Mouse (Mus musculus): ENCODE results near the gene Smarca2. TPM values are rescaled to one million over a fixed set of nuclear protein-coding genes. Genes with fewer than 3 reads are reported as not detected.

The Smarca2 gene
- 100 to 1,000 TPM; 243 to 296 TPM for total RNA-seq (2021)

DNA sequence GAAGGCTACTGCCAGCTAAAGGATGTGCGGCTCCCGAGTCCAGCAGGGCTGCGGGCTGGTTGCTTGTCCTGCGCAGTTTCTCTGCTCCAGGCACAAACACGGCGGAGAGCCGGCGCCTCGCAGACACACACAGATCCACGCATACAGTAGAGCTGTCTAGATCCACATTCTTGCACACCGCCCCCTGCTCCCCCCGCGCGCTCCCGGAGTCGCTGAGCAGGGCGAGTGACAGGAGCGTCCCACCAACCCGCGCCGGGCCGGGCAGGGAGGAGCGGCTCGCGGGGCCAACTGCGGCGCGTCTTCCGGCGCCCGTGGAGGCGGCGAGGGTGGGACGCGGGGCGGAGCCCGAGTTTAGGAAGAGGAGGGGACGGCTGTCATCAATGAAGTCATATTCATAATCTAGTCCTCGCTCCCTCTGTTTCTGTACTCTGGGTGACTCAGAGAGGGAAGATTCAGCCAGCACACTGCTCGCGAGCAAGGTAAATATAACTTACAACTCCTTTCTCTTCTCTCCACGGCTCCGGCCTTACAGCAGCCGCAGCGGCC lies at the start of gene Smarca2:
TSS of gene Smarca2 (plus strand) at position 296 of the 546 bp plus-strand sequence.
- DNase-seq (ENCODE audit: low spot score in 2 of 2): peak; percentile 97 to 99
- intact Hi-C loops (cut with DNase I): loop anchor here (5.0 to 10.0 kb wide), 6 partner anchors 42 to 343 kb away; no protein-coding TSS in a partner anchor

DNA sequence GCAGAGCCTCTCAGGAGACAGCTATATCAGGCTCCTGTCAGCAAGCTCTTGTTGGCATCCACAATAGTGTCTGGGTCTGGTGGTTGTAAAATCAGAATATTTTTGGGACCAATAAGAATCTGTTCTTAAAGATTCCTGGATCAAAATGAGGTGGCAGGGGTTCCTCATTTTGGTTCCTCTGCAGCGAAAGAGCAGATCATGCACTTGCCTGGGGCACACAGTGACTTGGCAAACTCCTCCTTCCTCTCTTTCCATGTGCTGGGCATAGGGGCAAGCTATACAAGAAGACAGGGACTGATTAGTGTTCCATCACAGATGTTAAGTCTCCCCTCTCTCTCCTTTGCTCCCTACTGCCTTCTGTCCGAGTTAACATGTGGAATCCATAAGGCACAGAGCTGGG lies 40.0 kb upstream of the Smarca2 start:
- DNase-seq (ENCODE audit: low spot score in 2 of 2): no peak
- intact Hi-C loops (cut with DNase I): no loop called here

DNA sequence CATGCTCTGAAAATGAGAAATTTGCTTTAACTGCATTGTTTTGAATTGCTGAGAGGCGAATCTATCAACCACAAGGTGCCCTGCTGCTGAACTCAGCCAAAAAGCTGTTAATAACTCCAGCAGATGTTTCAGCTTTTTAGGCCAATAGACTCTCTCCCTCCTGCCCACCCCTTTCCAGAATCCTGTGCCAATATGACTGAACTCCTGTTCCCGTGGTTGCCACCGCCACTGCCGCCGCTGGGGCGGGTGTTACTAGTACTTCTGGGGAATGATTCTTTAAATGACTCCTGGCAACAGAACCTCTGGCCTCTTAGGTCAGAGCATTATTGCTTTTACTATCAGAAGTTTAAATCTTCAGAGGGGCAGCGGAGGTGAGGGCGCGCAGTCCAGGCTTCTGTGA lies 38.7 kb upstream of the Smarca2 start:
- intact Hi-C loops (cut with DNase I): no loop called here

DNA sequence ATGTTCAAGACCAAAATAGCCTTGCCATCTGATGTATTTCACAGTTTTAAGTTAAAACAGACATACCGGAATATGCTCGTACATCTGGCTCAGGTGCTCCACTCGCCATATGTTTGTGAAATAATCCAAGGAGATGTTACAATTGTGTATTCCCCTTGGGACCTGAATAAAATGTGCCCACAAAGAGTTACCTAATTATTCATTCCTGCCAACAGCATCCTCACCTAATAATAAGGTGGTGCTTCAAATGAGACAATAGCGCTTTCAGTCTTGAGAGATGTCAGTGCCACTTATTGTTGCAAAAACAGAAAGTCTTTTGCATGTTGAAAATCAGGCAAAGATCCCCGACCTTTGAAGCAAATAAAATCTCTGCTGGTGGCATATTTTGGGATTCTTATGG lies 36.6 kb upstream of the Smarca2 start:
- DNase-seq (ENCODE audit: low spot score in 2 of 2): no peak
- intact Hi-C loops (cut with DNase I): no loop called here

More for the DNA sequence above, 38.7 kb upstream of the Smarca2 start:
- DNase-seq (ENCODE audit: low spot score in 2 of 2): no peak

DNA sequence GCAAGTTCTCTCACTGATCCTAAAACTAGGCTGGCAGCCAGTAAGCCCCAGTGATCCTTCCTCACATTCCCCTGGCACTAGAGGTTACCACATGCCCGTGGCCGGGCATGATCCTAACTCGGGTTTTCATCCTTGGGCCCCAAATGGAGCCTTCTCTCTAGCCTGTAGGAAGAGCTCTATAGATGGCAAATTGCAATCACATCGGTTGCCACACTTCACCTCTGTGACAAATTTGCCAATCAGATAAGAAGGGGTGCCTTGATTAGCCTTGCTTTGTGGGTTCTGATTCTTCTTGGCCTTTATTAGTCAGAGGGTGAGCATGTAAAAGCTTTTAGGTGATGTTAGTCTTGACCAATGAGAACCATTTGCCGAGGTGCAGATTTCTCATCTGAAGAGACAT lies 35.9 kb upstream of the Smarca2 start:
- no peak for DNase-seq (ENCODE audit: low spot score in 2 of 2)
- intact Hi-C loops (cut with DNase I): no loop called here

DNA sequence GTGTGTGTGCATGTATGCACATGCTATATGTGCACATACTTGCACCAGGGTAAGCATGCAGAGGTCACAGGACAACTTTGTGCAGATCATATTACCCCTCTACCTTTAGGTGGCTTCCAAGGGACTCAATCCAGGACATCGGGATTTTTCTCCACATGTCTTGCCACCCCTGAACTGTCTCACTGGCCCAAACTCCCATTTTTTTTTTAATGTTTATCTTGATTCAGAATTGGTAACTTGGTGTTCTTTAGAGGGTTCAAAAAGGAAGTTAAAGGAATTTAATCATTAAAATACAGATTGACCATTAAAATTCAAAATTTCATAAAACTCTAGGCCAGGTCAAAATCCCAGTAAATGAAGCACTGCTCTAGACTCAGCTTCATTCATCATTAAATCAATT lies 35.4 kb upstream of the Smarca2 start:
- intact Hi-C loops (cut with DNase I): no loop called here
- no peak for DNase-seq (ENCODE audit: low spot score in 2 of 2)

DNA sequence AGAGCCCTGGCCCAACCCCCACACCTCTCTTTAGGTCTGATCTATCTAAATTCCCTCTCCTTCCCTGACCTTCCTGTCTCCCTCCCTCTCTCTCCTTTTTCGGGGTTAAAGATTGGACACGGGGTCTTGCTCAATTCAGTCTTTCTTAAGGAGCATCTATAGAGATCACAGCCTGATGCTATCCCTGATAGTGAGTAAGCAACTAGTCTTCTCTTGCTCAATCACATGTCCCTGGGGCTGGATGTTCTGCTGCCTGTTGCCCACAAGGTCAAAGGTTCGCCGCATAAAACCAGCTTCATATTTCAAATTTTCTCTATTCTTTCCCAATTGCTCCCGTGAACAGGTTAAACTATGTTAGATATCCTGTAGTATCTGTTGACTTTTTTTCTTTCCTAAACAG lies 25.2 kb upstream of the Smarca2 start:
- intact Hi-C loops (cut with DNase I): no loop called here

DNA sequence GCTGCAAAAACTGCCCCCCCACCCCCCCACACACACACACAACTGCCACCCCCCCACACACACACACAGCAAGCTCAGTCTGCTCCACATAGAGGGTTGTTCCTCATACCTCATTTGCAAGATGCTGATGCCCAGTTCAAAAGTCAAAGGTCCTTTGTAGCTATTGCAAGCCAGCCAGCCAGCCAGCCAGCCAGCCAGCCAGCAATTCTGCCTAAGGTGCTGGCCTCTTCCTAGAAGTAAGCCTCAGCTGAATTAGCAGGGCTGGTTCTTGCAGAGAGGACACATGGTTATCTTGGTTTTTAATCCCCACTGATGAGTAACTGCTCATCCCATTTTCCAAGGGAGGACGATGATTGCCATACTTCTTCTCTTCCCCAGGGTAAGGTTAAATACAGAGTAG lies 24.8 kb upstream of the Smarca2 start:
- DNase-seq (ENCODE audit: low spot score in 2 of 2): no peak
- intact Hi-C loops (cut with DNase I): no loop called here

More for the DNA sequence above, 25.2 kb upstream of the Smarca2 start:
- DNase-seq (ENCODE audit: low spot score in 2 of 2): no peak

DNA sequence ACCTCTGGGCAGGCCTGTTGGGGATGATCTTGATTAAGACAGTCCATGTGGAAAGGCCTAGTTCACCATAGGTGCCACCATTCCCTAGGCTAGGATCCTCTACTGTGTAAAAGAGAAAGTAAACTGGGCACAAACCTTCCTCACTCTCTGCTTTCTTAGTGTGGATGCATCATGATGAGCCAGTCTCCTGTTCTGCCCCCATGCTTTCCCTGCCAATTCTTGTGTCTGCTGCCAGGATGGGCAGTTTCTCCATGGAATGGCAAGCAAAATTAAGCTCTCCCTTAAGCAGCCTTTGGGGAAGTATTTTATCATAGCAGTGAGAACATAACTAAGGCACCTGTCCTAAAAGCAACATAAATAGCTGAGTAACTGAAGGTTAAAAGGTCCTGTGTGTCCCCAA lies 10.2 kb upstream of the Smarca2 start:
- no peak for DNase-seq (ENCODE audit: low spot score in 2 of 2)
- intact Hi-C loops (cut with DNase I): no loop called here

DNA sequence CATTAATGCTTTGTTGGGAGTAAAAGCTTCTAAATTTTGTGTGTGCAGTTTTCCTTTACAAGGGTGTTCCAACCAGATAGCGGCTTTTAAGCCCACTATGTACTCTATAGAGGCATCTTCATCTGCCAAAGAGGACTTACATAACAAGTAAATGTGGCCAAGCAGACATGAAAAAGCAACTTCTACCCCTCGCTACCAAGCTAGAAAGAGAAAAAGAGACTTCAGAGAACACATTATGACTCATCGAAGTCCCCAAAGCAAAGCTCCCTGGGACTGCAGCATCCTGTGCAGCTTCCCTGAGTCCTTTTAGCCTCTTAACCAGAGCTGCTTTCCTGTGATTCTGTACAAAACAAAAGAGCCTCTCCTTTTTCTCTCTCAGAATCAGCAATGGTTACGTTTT lies 3.4 kb upstream of the Smarca2 start:
- intact Hi-C loops (cut with DNase I): loop anchor here (10.0 kb wide), 1 partner anchor 277 kb away; no protein-coding TSS in a partner anchor
- no peak for DNase-seq (ENCODE audit: low spot score in 2 of 2)

DNA sequence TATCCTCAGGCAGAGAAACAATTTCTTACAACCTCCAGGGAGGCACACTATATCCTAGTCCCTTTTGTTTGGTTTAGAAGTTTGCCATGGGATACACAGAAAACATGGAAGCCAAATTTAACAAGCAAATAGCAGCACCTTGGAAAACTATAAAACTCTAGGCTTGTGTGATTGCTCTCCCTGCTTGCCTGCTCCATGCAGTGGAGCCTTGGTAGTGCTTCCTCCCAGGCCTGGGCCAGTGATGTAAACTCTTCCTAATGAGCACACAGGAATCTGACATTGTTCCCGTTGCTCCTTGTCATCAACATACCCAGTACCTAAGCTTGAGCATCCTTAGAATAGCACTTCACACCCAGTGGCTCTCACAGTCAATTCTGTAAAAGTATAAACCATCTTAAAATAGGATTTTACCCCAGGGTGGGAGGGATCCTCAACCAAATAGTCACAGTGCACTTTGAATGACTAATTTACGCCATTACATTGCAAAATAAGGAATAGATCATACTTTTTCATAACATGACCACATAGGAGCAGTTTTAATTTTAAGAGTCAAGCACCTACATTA lies 1.5 kb upstream of the Smarca2 start:
- DNase-seq (ENCODE audit: low spot score in 2 of 2): no peak
- intact Hi-C loops (cut with DNase I): loop anchor here (10.0 kb wide), 1 partner anchor 279 kb away; no protein-coding TSS in a partner anchor

DNA sequence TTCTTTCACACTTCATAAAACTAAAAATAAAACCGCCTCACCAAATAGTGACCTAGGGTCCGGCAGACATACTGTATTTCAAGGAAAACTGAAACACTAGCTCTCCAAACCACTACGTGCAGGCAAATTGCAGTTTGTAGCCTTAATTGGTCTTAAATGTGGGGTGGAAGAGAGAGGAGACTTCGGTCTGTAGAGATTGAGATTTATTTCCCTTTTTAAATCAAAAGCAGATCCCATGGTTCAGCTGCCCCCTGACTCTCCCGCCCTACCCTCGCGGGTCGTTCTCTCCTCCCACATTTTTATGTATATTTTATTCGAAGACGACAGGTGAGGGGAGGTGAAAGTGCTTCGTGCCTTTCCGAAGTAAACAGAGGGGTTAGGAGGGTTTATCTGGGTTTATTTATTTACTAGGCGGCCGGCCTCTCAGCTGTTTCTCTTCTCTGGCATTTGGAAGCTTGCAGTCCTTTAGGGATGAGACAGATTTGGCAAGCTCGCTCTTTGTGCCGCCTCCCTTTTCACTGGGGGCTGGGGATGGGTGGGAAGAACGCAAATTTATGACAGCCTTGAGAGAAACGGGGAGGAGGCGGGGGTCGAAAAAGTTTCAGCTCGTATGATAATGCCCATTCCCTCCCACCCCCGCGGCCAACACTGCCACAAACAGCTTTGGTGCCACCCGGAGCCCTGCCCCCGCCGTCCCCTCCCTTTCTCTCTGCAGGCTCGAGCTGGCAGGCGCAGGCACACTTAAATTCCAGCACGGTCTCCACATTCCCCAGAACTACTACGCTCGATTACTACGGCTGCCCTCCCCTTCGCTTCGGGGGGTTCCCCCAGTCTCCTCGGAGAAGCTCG lies 720 bp upstream of the Smarca2 start:
- no peak for DNase-seq (ENCODE audit: low spot score in 2 of 2)
- intact Hi-C loops (cut with DNase I): loop anchor here (10.0 kb wide), 1 partner anchor 279 kb away; no protein-coding TSS in a partner anchor

DNA sequence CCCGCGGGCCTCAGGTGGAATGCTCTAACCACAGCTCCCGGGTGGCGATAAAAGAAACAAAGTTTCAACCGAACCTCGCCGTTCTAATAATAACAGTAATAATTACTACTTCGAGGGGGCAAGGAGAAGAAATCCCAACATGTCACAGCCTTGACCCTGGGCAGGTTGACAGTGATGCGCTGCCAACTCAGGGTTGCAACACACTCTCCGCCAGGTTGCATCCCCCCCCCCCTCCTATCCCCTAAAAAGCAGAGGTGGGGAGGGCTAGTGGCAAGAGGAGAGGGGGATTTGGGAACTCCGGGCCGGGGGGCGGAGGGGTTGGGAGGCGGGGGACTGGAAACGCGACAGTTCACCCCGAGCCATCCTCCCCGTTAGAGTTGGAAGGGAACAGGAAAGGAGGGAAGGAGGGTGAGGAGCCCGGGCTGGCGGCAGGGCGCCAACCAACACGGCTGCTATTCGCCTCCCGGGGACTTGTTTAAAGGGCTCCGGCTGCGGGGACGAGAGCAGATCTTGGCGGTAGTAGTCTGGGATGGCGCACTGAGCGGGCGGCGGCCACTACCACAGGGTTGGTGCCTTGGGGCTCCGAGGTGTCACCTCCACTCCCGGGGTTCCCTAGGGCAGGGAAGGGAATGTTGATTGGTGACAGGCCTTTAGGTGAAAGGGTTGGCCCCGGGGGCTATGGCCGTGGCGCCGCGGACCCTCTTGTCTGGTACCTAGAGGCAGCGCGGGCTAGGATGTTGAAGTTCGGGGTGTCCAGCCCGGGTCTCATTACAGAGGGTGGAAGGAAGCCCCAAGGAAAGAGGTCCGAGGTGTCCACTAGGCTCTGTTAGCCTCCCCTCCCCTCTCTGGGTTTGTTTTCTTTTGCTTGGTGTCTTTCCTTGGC lies 829 bp downstream of the Smarca2 start:
- intact Hi-C loops (cut with DNase I): loop anchor here (5.0 to 10.0 kb wide), 6 partner anchors 42 to 343 kb away; no protein-coding TSS in a partner anchor
- DNase-seq (ENCODE audit: low spot score in 2 of 2): peak; percentile 59 to 68

DNA sequence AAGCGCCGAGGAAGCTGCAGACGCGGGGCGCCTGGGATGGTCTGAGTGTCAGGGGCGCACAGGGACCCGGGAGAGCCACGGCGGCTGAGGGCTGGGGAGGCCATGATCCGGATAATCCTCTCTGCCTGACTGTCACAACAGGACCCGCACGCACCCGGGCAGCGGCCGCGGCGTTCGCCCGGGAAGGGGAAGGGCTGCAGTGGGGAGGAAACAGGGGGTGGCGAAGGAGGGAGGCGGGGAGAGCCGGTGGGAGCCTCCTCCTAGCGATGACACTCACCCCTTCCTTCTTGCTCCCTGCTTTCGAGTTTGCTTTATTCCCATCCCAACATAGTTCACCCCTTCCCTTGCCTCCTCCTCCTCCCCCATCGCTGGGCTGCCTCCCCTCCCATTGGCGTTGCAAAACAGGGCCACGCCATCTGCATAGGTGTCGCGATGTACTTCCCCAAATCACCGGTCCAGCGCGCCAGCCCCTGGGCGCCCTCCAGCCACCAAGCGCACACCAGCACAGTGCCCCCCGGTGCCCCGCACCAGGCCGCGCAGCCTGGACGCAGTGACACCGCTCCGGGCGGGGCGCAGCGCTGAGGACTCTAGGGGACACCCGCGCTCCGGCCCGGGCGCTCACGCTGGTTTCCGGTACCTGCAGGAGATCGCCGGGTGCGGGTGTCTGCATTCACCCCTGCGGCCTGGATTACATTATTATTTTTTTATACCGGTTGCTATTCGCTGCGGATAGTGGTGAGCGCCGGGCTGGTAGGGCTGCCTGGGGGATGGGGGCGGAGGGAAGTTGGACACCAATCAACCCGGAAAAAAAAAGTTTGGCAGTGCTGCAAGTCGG lies 1.7 kb downstream of the Smarca2 start:
- DNase-seq (ENCODE audit: low spot score in 2 of 2): peak; percentile 71 to 73
- intact Hi-C loops (cut with DNase I): loop anchor here (5.0 to 10.0 kb wide), 6 partner anchors 41 to 344 kb away; no protein-coding TSS in a partner anchor

DNA sequence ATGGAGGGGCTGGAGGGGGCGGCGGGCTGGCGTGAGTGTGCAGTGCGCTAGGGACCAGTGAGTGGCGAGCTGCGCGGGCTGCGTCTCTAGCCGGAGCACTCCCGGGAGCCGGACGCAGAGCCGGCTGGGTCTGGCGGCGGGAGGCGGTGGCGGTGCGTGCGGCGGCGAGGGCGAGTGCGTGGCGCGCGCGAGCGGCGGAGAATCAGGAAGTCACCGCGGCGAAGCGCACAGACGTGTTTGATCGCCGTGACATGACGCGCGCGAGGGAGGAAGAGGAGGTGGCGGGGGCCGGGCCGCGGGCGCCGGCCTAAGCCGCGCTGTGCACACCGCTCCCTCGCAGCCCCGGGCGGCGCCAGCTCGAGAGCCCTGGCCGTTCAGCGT lies 2.3 kb downstream of the Smarca2 start:
- intact Hi-C loops (cut with DNase I): loop anchor here (5.0 to 10.0 kb wide), 6 partner anchors 40 to 345 kb away; no protein-coding TSS in a partner anchor
- DNase-seq (ENCODE audit: low spot score in 2 of 2): peak; percentile 82 to 84

DNA sequence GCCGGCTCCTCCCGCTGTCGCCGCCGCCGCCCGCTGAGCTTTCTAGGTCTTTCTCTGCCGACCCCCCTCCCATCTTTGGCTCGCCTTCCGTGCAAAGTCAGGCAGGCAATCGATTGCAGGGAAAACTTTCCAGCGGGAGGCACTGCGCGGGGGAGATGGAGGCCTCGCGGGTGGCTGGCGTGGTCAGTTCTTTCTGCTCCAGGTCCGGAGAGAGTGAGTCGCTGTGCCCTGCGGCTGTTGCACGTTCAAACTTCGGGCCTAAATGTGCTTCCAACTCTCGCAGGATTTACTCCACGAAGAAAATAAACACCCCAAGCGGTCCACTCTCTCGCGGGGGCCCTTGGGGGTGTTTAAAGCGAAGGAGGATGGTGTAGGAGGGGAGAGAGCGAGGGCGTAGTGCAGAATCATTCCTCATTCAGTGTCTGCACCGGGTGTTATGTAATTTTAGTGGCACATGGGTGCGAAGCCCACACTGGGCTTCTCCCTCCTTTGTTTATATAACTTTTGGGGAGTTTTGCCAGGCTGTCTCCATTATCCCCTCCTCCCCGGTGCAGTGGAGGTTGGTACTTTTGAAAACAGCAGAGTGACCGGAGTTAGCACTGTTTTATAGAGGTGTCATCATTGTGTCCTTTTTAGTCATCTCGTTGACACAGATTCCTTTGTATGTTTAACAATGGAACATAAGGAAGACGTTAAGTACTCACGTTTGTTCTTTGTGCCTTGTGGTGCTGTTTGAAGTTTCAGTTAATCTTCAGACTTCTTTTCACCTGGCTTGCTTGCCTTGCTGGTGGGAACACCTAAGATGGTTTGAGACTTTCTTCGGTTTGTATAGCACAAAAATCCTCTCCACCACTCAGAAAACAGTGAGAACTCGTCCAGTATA lies 2.9 kb downstream of the Smarca2 start:
- DNase-seq (ENCODE audit: low spot score in 2 of 2): peak; percentile 68 to 74
- intact Hi-C loops (cut with DNase I): loop anchor here (5.0 to 10.0 kb wide), 6 partner anchors 40 to 345 kb away; no protein-coding TSS in a partner anchor

DNA sequence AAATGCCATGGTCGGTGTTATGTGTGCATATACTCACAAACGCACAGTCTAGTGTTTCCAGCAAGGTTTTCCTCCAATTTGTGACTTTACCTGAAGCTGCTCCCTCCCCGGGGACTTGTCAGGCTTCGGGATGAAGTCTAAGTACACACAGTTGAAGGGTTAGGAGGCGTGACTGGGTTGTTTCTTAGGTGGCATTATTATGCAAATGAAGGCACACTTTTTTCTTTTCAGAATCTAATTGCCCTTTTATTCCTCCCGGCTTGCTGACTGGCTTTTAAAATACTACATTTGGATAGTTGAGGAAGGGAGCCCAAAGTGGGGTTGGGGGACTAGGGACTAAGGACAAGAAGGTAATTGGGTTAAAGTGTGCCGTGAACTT lies 3.6 kb downstream of the Smarca2 start:
- no peak for DNase-seq (ENCODE audit: low spot score in 2 of 2)
- intact Hi-C loops (cut with DNase I): loop anchor here (5.0 to 10.0 kb wide), 6 partner anchors 39 to 346 kb away; no protein-coding TSS in a partner anchor
